Mouse (Mus musculus) stomach, embryonic 15.5 days (tissue): ENCODE data around the gene Atg2b. TPM values are rescaled to one million over a fixed set of nuclear protein-coding genes. Genes with fewer than 3 reads are reported as not detected.
A peak's percentile ranks its signal among the peaks of the same experiment; 100 is the strongest.

Source experiments
- ATAC-seq: fragments of 200-750 bp; cut with Nextera tagmentation; 2 replicates; pipeline ENCODE4 v1.8.0; 2017; ENCODE audit warnings: low read depth, moderate number of reproducible peaks, moderate TSS enrichment; ENCODE audit not compliant: insufficient read depth, low FRiP score
- H3K27ac ChIP-seq: fragments of 300-500 bp; sonication (generic); 2 replicates; pipeline ENCODE4 v1.5.1; 2015; ENCODE audit warnings: mild to moderate bottlenecking, inconsistent platforms
- H3K27me3 ChIP-seq: fragments of 300-500 bp; sonication (generic); replicated peaks from 2 replicates; pipeline ENCODE4 v1.6.1; 2015; ENCODE audit warnings: inconsistent platforms
- H3K36me3 ChIP-seq: fragments of 300-500 bp; sonication (generic); 2 replicates; pipeline ENCODE4 v1.6.1; 2015; ENCODE audit warnings: inconsistent platforms
- H3K4me1 ChIP-seq: fragments of 300-500 bp; sonication (generic); 2 replicates; pipeline ENCODE4 v1.6.1; 2015; ENCODE audit warnings: inconsistent platforms
- H3K4me2 ChIP-seq: fragments of 300-500 bp; sonication (generic); 2 replicates; pipeline ENCODE4 v1.6.1; 2015; ENCODE audit warnings: mild to moderate bottlenecking, inconsistent platforms
- H3K4me3 ChIP-seq: fragments of 300-500 bp; sonication (generic); replicated peaks from 2 replicates; pipeline ENCODE4 v1.5.1; 2015; ENCODE audit warnings: inconsistent platforms
- H3K9ac ChIP-seq: fragments of 300-500 bp; sonication (generic); 2 replicates; pipeline ENCODE4 v1.6.1; 2015; ENCODE audit warnings: inconsistent platforms
- H3K9me3 ChIP-seq: fragments of 300-500 bp; sonication (generic); 2 replicates; pipeline ENCODE4 v1.6.1; 2016; ENCODE audit warnings: inconsistent platforms
- WGBS: fragments of 180-500 bp; shearing (Covaris S2); methylation state at CpG from one replicate; pipeline ENCODE4 v1.1.7; 2015; 5-methylcytosine and 5-hydroxymethylcytosine counted together
- polyA plus RNA-seq: library from polyadenylated mRNA; unstranded; fragments of >200 nt; fragmentation: Nextera tagmentation; extraction: Ambion mirVana; gene quantifications from 2 replicates; pipeline ENCODE4 v1.2.1, GENCODE M21; 2015

Gene Atg2b
- polyA plus RNA-seq, 1 experiment from 2014 or later, result 10.7 TPM

- Histone ChIP-seq H3K27me3 (no peaks in the 10 kb centered on the region), H3K36me3 (no peaks in the 10 kb centered on the region), H3K4me2 (peak within 1 kb of the TSS; percentile 42), H3K9ac (no peak within 1 kb of the TSS), H3K27ac (no peak within 1 kb of the TSS), H3K4me1 (peaks cover 4% of the 10 kb centered on the region; the same call in 1 of the 2 replicates), H3K9me3 (no peaks in the 10 kb centered on the region), H3K4me3 (no peak within 1 kb of the TSS; the same call in 1 of the 2 replicates)
- 11% methylated on average over 22 of the region's 22 CpGs for WGBS
- ATAC-seq, result peak; percentile 95
These were observed 20.9 kb upstream of the Atg2b start, which contains the start of gene Ak7 for GRCm38 (mm10) chr12:105705799-105706487. Gene Ak7, plus strand, starts transcription at chr12:105705976.

GRCm38 (mm10) chr12:105700433-105700832 lies 15.4 kb upstream of the Atg2b start:
- ATAC-seq, result no peak
- Histone ChIP-seq H3K4me2 (no peak overlapping the region), H3K9ac (no peak overlapping the region), H3K4me3 (no peak overlapping the region), H3K9me3 (no peaks in the 10 kb centered on the region), H3K4me1 (peaks cover 2% of the 10 kb centered on the region; the same call in 1 of the 2 replicates), H3K27me3 (no peaks in the 10 kb centered on the region), H3K36me3 (peaks cover 8% of the 10 kb centered on the region; the same call in 1 of the 2 replicates), H3K27ac (no peak overlapping the region)
- 90% methylated on average over 12 of the region's 12 CpGs for whole genome bisulfite sequencing

- Histone ChIP-seq H3K9ac (no peak overlapping the region), H3K9me3 (no peaks in the 10 kb centered on the region), H3K27me3 (no peaks in the 10 kb centered on the region), H3K27ac (no peak overlapping the region), H3K4me3 (no peak overlapping the region), H3K4me1 (no peaks in the 10 kb centered on the region), H3K4me2 (no peak overlapping the region), H3K36me3 (peaks cover 8% of the 10 kb centered on the region; the same call in 1 of the 2 replicates)
- 88% methylated on average over 8 of the region's 8 CpGs for WGBS
- ATAC-seq, result no peak
These were observed 12.2 kb upstream of the Atg2b start for GRCm38 (mm10) chr12:105697104-105697780.

GRCm38 (mm10) chr12:105695848-105696247 lies 10.8 kb upstream of the Atg2b start:
- WGBS, result 83% methylated on average over 7 of the region's 7 CpGs
- H3K4me2 ChIP-seq, result no peak overlapping the region

GRCm38 (mm10) chr12:105694021-105694420 lies 9.0 kb upstream of the Atg2b start:
- no peak overlapping the region for H3K4me2 ChIP-seq
- H3K36me3 ChIP-seq, result no peaks in the 10 kb centered on the region; the same call in 1 of the 2 replicates
- 96% methylated on average over 2 of the region's 2 CpGs for WGBS
- H3K27ac ChIP-seq, result no peak overlapping the region
- H3K4me3 ChIP-seq, result no peak overlapping the region
- H3K9ac ChIP-seq, result no peak overlapping the region
- H3K4me1 ChIP-seq, result no peaks in the 10 kb centered on the region
- H3K9me3 ChIP-seq, result no peaks in the 10 kb centered on the region
- no peak for ATAC-seq
- H3K27me3 ChIP-seq, result no peaks in the 10 kb centered on the region

More at GRCm38 (mm10) chr12:105695848-105696247, 10.8 kb upstream of the Atg2b start:
- ATAC-seq, result no peak
- H3K4me1 ChIP-seq, result no peaks in the 10 kb centered on the region
- H3K9me3 ChIP-seq, result no peaks in the 10 kb centered on the region
- no peak overlapping the region for H3K9ac ChIP-seq
- H3K36me3 ChIP-seq, result peaks cover 8% of the 10 kb centered on the region; the same call in 1 of the 2 replicates
- no peak overlapping the region for H3K4me3 ChIP-seq
- H3K27ac ChIP-seq, result no peak overlapping the region
- H3K27me3 ChIP-seq, result no peaks in the 10 kb centered on the region

- no peaks in the 10 kb centered on the region for H3K27me3 ChIP-seq
- H3K36me3 ChIP-seq, result no peaks in the 10 kb centered on the region
- H3K9me3 ChIP-seq, result no peaks in the 10 kb centered on the region
- ATAC-seq, result no peak
- no peak overlapping the region for H3K27ac ChIP-seq
- H3K4me3 ChIP-seq, result no peak overlapping the region
- peaks cover 10% of the 10 kb centered on the region for H3K4me1 ChIP-seq
- WGBS, result 90% methylated on average over 13 of the region's 13 CpGs
- no peak overlapping the region for H3K4me2 ChIP-seq
- no peak overlapping the region for H3K9ac ChIP-seq
These were observed 4.4 kb upstream of the Atg2b start for GRCm38 (mm10) chr12:105689435-105689834.

- H3K27me3 ChIP-seq, result no peaks in the 10 kb centered on the region
- 81% methylated on average over 4 of the region's 4 CpGs for WGBS
- no peak for ATAC-seq
These were observed 3.5 kb upstream of the Atg2b start for GRCm38 (mm10) chr12:105688546-105688945.

GRCm38 (mm10) chr12:105687416-105687815 lies 2.4 kb upstream of the Atg2b start:
- ATAC-seq, result no peak
- Histone ChIP-seq H3K4me2 (no peak overlapping the region), H3K27ac (no peak overlapping the region), H3K9ac (no peak overlapping the region), H3K4me1 (peaks cover 15% of the 10 kb centered on the region), H3K4me3 (no peak overlapping the region), H3K27me3 (no peaks in the 10 kb centered on the region), H3K36me3 (no peaks in the 10 kb centered on the region), H3K9me3 (no peaks in the 10 kb centered on the region)
- 80% methylated on average over 4 of the region's 4 CpGs for WGBS

More at GRCm38 (mm10) chr12:105688546-105688945, 3.5 kb upstream of the Atg2b start:
- Histone ChIP-seq H3K4me2 (no peak overlapping the region), H3K4me3 (no peak overlapping the region), H3K27ac (no peak overlapping the region), H3K4me1 (peaks cover 10% of the 10 kb centered on the region), H3K36me3 (no peaks in the 10 kb centered on the region), H3K9ac (no peak overlapping the region), H3K9me3 (no peaks in the 10 kb centered on the region)

GRCm38 (mm10) chr12:105686791-105687190 lies 1.8 kb upstream of the Atg2b start:
- no peaks in the 10 kb centered on the region for H3K27me3 ChIP-seq
- no peak overlapping the region for H3K27ac ChIP-seq
- no peaks in the 10 kb centered on the region for H3K36me3 ChIP-seq
- no peak for ATAC-seq
- H3K4me2 ChIP-seq, result no peak overlapping the region
- no peaks in the 10 kb centered on the region for H3K9me3 ChIP-seq
- WGBS, result 91% methylated on average over 3 of the region's 3 CpGs
- peak overlapping the region; percentile 94; the same call in 1 of the 2 replicates for H3K4me3 ChIP-seq
- H3K9ac ChIP-seq, result no peak overlapping the region
- peaks cover 15% of the 10 kb centered on the region for H3K4me1 ChIP-seq

- H3K9me3 ChIP-seq, result no peaks in the 10 kb centered on the region
- peak within 1 kb of the TSS; percentile 94 for H3K4me3 ChIP-seq
- WGBS, result under 1% methylated on average over 41 of the region's 41 CpGs
- no peaks in the 10 kb centered on the region for H3K27me3 ChIP-seq
- peak within 1 kb of the TSS; percentile 92 for H3K27ac ChIP-seq
- peak within 1 kb of the TSS; percentile 83 for H3K4me2 ChIP-seq
- peak; percentile 15 for ATAC-seq
- peaks cover 15% of the 10 kb centered on the region for H3K4me1 ChIP-seq
- no peaks in the 10 kb centered on the region for H3K36me3 ChIP-seq
- H3K9ac ChIP-seq, result peak within 1 kb of the TSS; percentile 93
These were observed 794 bp downstream of the Atg2b start, which contains the start of gene Gskip for GRCm38 (mm10) chr12:105683933-105684901. Gene Gskip, plus strand, starts transcription at chr12:105684829.

GRCm38 (mm10) chr12:105678762-105679161 lies 6.2 kb downstream of the Atg2b start:
- H3K27me3 ChIP-seq, result no peaks in the 10 kb centered on the region
- H3K4me3 ChIP-seq, result no peak overlapping the region
- WGBS, result 67% methylated on average over 3 of the region's 3 CpGs
- no peak for ATAC-seq
- H3K36me3 ChIP-seq, result peaks cover 10% of the 10 kb centered on the region; the same call in 1 of the 2 replicates
- H3K9ac ChIP-seq, result no peak overlapping the region
- H3K4me2 ChIP-seq, result no peak overlapping the region
- H3K27ac ChIP-seq, result no peak overlapping the region
- 0 out of 2 replicates have a peak, but pooled peaks cover 5% of the 10 kb centered on the region for H3K4me1 ChIP-seq
- no peaks in the 10 kb centered on the region for H3K9me3 ChIP-seq
